Mouse (Mus musculus): ENCODE measurements around the gene Slc6a16. TPM values are rescaled to one million over a fixed set of nuclear protein-coding genes. Genes with fewer than 3 reads are reported as not detected.

Gene Slc6a16
- not detected in 2 replicates for polyA plus RNA-seq (2016; fragmentation: Nextera tagmentation; extraction: Ambion mirVana)

GRCm38 (mm10) chr7:45240633-45241388, at the start of gene Slc6a16:
Gene Slc6a16 (plus strand): TSS chr7:45241085.
- peaks cover 13% of the 10 kb centered on the region; the same call in 1 of the 2 replicates for H3K27me3 ChIP-seq (replicated peaks)
- peaks cover 40% of the 10 kb centered on the region for H3K4me1 ChIP-seq
- H3K9ac ChIP-seq, result no peak within 1 kb of the TSS
- 42% methylated on average over 53 of the region's 53 CpGs for WGBS (ENCODE audit: insufficient replicate concordance)
- H3K36me3 ChIP-seq, result no peaks in the 10 kb centered on the region
- ATAC-seq, result no peak
- H3K4me3 ChIP-seq, result 0 out of 2 replicates have a peak within 1 kb of the TSS, but pooled peaks have one; percentile 2
- H3K4me2 ChIP-seq, result peak within 1 kb of the TSS; percentile 41
- no peak within 1 kb of the TSS for H3K27ac ChIP-seq
- no peaks in the 10 kb centered on the region for H3K9me3 ChIP-seq (replicated peaks)

GRCm38 (mm10) chr7:45191161-45191560, 49.7 kb upstream of the Slc6a16 start:
- peaks cover 97% of the 10 kb centered on the region for H3K27me3 ChIP-seq (replicated peaks)
- H3K4me2 ChIP-seq, result no peak overlapping the region
- no peak overlapping the region for H3K9ac ChIP-seq
- no peak for ATAC-seq
- WGBS (ENCODE audit: insufficient replicate concordance), result 44% methylated on average over 2 of the region's 2 CpGs
- H3K4me3 ChIP-seq, result no peak overlapping the region
- H3K27ac ChIP-seq, result no peak overlapping the region
- H3K9me3 ChIP-seq (replicated peaks), result no peaks in the 10 kb centered on the region
- no peaks in the 10 kb centered on the region for H3K36me3 ChIP-seq
- H3K4me1 ChIP-seq, result no peaks in the 10 kb centered on the region

GRCm38 (mm10) chr7:45191803-45192363, 49.0 kb upstream of the Slc6a16 start:
- Histone ChIP-seq H3K36me3 (no peaks in the 10 kb centered on the region), H3K27me3 (replicated peaks) (peaks cover 96% of the 10 kb centered on the region), H3K4me3 (no peak overlapping the region), H3K27ac (no peak overlapping the region), H3K9me3 (replicated peaks) (no peaks in the 10 kb centered on the region), H3K4me1 (no peaks in the 10 kb centered on the region), H3K4me2 (no peak overlapping the region), H3K9ac (no peak overlapping the region)
- WGBS (ENCODE audit: insufficient replicate concordance), result 17% methylated on average over 8 of the region's 8 CpGs
- ATAC-seq, result no peak

- no peaks in the 10 kb centered on the region for H3K4me1 ChIP-seq
- no peaks in the 10 kb centered on the region for H3K36me3 ChIP-seq
- ATAC-seq, result no peak
- H3K9me3 ChIP-seq (replicated peaks), result no peaks in the 10 kb centered on the region
- H3K27me3 ChIP-seq (replicated peaks), result peaks cover 96% of the 10 kb centered on the region
- no peak overlapping the region for H3K9ac ChIP-seq
- H3K4me2 ChIP-seq, result no peak overlapping the region
- no peak overlapping the region for H3K4me3 ChIP-seq
- no peak overlapping the region for H3K27ac ChIP-seq
- 61% methylated on average over 7 of the region's 7 CpGs for WGBS (ENCODE audit: insufficient replicate concordance)
Observed at GRCm38 (mm10) chr7:45192585-45193310, 48.1 kb upstream of the Slc6a16 start.

GRCm38 (mm10) chr7:45193406-45193805, 47.5 kb upstream of the Slc6a16 start:
- H3K27me3 ChIP-seq (replicated peaks), result peaks cover 91% of the 10 kb centered on the region
- no peak overlapping the region for H3K4me2 ChIP-seq
- H3K27ac ChIP-seq, result no peak overlapping the region
- no peaks in the 10 kb centered on the region for H3K9me3 ChIP-seq (replicated peaks)
- no peak overlapping the region for H3K4me3 ChIP-seq
- no peaks in the 10 kb centered on the region for H3K4me1 ChIP-seq
- WGBS (ENCODE audit: insufficient replicate concordance), result 50% methylated on average over 4 of the region's 5 CpGs
- H3K36me3 ChIP-seq, result no peaks in the 10 kb centered on the region
- no peak for ATAC-seq
- H3K9ac ChIP-seq, result no peak overlapping the region

GRCm38 (mm10) chr7:45193871-45194785, 46.8 kb upstream of the Slc6a16 start:
- ATAC-seq, result no peak
- Histone ChIP-seq H3K27me3 (replicated peaks) (peaks cover 90% of the 10 kb centered on the region), H3K36me3 (no peaks in the 10 kb centered on the region), H3K4me3 (no peak overlapping the region), H3K9ac (no peak overlapping the region), H3K4me1 (no peaks in the 10 kb centered on the region), H3K9me3 (replicated peaks) (no peaks in the 10 kb centered on the region), H3K27ac (no peak overlapping the region), H3K4me2 (no peak overlapping the region)
- 62% methylated on average over 17 of the region's 17 CpGs for WGBS (ENCODE audit: insufficient replicate concordance)

- Histone ChIP-seq H3K27ac (no peak overlapping the region), H3K9ac (no peak overlapping the region), H3K4me1 (no peaks in the 10 kb centered on the region), H3K36me3 (no peaks in the 10 kb centered on the region), H3K9me3 (replicated peaks) (no peaks in the 10 kb centered on the region), H3K4me3 (no peak overlapping the region), H3K4me2 (no peak overlapping the region), H3K27me3 (replicated peaks) (peaks cover 89% of the 10 kb centered on the region)
- ATAC-seq, result no peak
- 57% methylated on average over 13 of the region's 13 CpGs for WGBS (ENCODE audit: insufficient replicate concordance)
Observed at GRCm38 (mm10) chr7:45195341-45196175, 45.3 kb upstream of the Slc6a16 start.

GRCm38 (mm10) chr7:45196176-45196535, 44.7 kb upstream of the Slc6a16 start:
- 56% methylated on average over 4 of the region's 4 CpGs for WGBS (ENCODE audit: insufficient replicate concordance)
- Histone ChIP-seq H3K27me3 (replicated peaks) (peaks cover 85% of the 10 kb centered on the region), H3K9me3 (replicated peaks) (no peaks in the 10 kb centered on the region), H3K4me3 (no peak overlapping the region), H3K4me1 (no peaks in the 10 kb centered on the region), H3K4me2 (no peak overlapping the region), H3K27ac (no peak overlapping the region), H3K9ac (no peak overlapping the region), H3K36me3 (no peaks in the 10 kb centered on the region)
- ATAC-seq, result no peak

- Histone ChIP-seq H3K9ac (no peak overlapping the region), H3K4me2 (no peak overlapping the region), H3K4me1 (no peaks in the 10 kb centered on the region), H3K4me3 (no peak overlapping the region), H3K27me3 (replicated peaks) (peaks cover 77% of the 10 kb centered on the region), H3K27ac (no peak overlapping the region), H3K36me3 (no peaks in the 10 kb centered on the region), H3K9me3 (replicated peaks) (no peaks in the 10 kb centered on the region)
- 41% methylated on average over 5 of the region's 5 CpGs for WGBS (ENCODE audit: insufficient replicate concordance)
- no peak for ATAC-seq
Observed at GRCm38 (mm10) chr7:45196994-45197393, 43.9 kb upstream of the Slc6a16 start.

- H3K36me3 ChIP-seq, result no peaks in the 10 kb centered on the region
- H3K9ac ChIP-seq, result no peak overlapping the region
- 8% methylated on average over 5 of the region's 5 CpGs for WGBS (ENCODE audit: insufficient replicate concordance)
- no peaks in the 10 kb centered on the region for H3K4me1 ChIP-seq
- no peak for ATAC-seq
- H3K27ac ChIP-seq, result no peak overlapping the region
- no peak overlapping the region for H3K4me3 ChIP-seq
- H3K9me3 ChIP-seq (replicated peaks), result no peaks in the 10 kb centered on the region
- peaks cover 74% of the 10 kb centered on the region for H3K27me3 ChIP-seq (replicated peaks)
- no peak overlapping the region for H3K4me2 ChIP-seq
Observed at GRCm38 (mm10) chr7:45198435-45198834, 42.5 kb upstream of the Slc6a16 start.

GRCm38 (mm10) chr7:45198961-45199360, 41.9 kb upstream of the Slc6a16 start:
- no peaks in the 10 kb centered on the region for H3K36me3 ChIP-seq
- no peak overlapping the region for H3K9ac ChIP-seq
- no peaks in the 10 kb centered on the region for H3K9me3 ChIP-seq (replicated peaks)
- H3K4me2 ChIP-seq, result no peak overlapping the region
- 72% methylated on average over 11 of the region's 11 CpGs for WGBS (ENCODE audit: insufficient replicate concordance)
- peaks cover 2% of the 10 kb centered on the region for H3K4me1 ChIP-seq
- no peak overlapping the region for H3K4me3 ChIP-seq
- H3K27ac ChIP-seq, result no peak overlapping the region
- peaks cover 69% of the 10 kb centered on the region for H3K27me3 ChIP-seq (replicated peaks)
- no peak for ATAC-seq
